Mouse (Mus musculus): ENCODE measurements around the gene Olfr765. TPM values are rescaled to one million over a fixed set of nuclear protein-coding genes. Genes with fewer than 3 reads are reported as not detected.

Gene Olfr765
- total RNA-seq, 2 experiments from 2014 or later = not detected

DNA sequence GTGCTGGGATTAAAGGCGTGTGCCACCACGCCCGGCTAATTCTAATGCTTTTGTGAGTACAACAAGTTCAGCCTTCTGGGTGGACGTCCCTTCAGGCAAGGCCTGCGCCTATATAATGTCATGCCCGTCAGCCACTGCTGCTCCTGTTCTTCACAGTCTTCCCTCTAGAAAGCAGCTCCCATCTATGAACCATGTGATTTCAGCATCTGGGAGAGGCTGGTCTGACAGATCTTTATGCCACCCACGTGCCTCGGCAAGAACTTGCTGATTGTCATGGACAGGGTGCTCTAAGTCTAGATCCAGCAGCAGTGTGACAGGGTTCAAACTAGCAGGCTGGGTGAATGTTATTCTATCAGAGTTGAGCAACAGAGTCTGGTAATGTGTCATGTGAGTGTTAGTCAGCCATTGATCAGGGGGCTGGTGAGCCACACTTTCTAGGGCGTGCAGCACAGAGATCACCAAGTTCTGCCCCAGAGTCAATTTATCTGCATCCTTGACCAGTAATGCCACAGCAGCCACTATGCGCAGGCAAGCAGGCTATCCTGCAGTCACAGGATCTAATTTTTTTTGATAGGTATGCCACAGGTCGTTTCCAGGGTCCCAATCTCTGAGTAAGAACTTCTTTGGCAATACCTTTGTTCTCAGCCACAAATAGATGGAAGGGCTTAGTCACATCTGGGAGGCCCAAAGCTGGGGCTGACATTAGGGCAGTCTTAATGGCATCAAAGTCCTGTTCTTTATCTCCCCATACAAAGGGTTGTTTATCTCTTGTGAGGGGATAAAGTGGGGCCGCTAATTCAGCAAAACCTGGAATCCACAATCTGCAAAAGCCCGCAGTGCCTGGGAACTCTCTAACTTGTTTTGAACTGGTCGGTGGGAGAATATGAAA lies 45.5 kb downstream of the Olfr765 start:
- intact Hi-C loops (cut with DNase I) = no loop called here
- no peak for DNase-seq (ENCODE audit: extremely low spot score in 1 of 2, low spot score in 2 of 2)
- Histone ChIP-seq H3K4me3 (no peak overlapping the region), H3K27ac (no peak overlapping the region)
- no peak for TF ChIP-seq CTCF (IDR thresholded peaks at IDR 0.05)

- no peak for DNase-seq (ENCODE audit: extremely low spot score in 1 of 2, low spot score in 2 of 2)
- no peak for TF ChIP-seq CTCF (IDR thresholded peaks at IDR 0.05)
- intact Hi-C loops (cut with DNase I) = no loop called here
- Histone ChIP-seq H3K4me3 (no peak overlapping the region), H3K27ac (no peak overlapping the region)
Measured at GRCm38 (mm10) chr10:128996523-128997040, 53.2 kb downstream of the Olfr765 start.

GRCm38 (mm10) chr10:128995796-128996195 lies 54.0 kb downstream of the Olfr765 start:
- Histone ChIP-seq H3K27ac (no peak overlapping the region), H3K4me3 (no peak overlapping the region)
- no peak for DNase-seq (ENCODE audit: extremely low spot score in 1 of 2, low spot score in 2 of 2)
- intact Hi-C loops (cut with DNase I) = no loop called here
- no peak for TF ChIP-seq CTCF (IDR thresholded peaks at IDR 0.05)

Other genes starting within 250 kb of the Olfr765 start
- 10 to 100 TPM; 62.3 TPM for gene Dnajc14, start 245.9 kb downstream of the Olfr765 start, total RNA-seq (2021)
- 10 to 100 TPM in 1 of 2 experiments, 1 to 10 TPM in 1; 7.9 to 10.3 TPM for gene Tmem198b, start 245.6 kb downstream of the Olfr765 start, total RNA-seq (2021)
- gene Sarnp, start 232.7 kb downstream of the Olfr765 start, total RNA-seq (2021) = 10 to 100 TPM; 33.0 to 33.6 TPM
- 1 to 10 TPM; 7.9 to 9.0 TPM for gene Ormdl2, start 228.4 kb downstream of the Olfr765 start, total RNA-seq (2021)
- gene Gdf11, start 158.3 kb downstream of the Olfr765 start, total RNA-seq (2021) = 10 to 100 TPM; 13.1 to 15.3 TPM
- gene Cd63, start 149.0 kb downstream of the Olfr765 start, total RNA-seq (2021) = 10 to 100 TPM; 63.7 to 73.3 TPM
- 1 to 10 TPM; 6.5 to 7.4 TPM for gene Rdh5, start 127.1 kb downstream of the Olfr765 start, total RNA-seq (2021)
- gene Bloc1s1, start 126.0 kb downstream of the Olfr765 start, total RNA-seq (2021) = 10 to 100 TPM; 78.8 to 80.8 TPM
- gene Itga7, start 116.2 kb downstream of the Olfr765 start, total RNA-seq (2021) = 10 to 100 TPM; 13.2 to 16.3 TPM
- not detected for gene Mettl7b, start 89.0 kb downstream of the Olfr765 start, total RNA-seq (2021)
- not detected for gene Olfr9, start 60.6 kb downstream of the Olfr765 start, total RNA-seq (2021)
- not detected for gene Olfr763, start 39.2 kb downstream of the Olfr765 start, total RNA-seq (2021)
- gene Olfr764-ps1, start 10.1 kb downstream of the Olfr765 start, total RNA-seq (2021) = not detected
- gene Olfr766-ps1, start 19.0 kb upstream of the Olfr765 start, total RNA-seq (2021) = not detected
- gene Olfr767, start 32.9 kb upstream of the Olfr765 start, total RNA-seq (2021) = not detected
- not detected for gene Olfr768, start 49.4 kb upstream of the Olfr765 start, total RNA-seq (2021)
- gene Olfr769, start 67.9 kb upstream of the Olfr765 start, total RNA-seq (2021) = not detected
- not detected for gene Olfr770, start 89.0 kb upstream of the Olfr765 start, total RNA-seq (2021)
- gene Olfr771, start 114.8 kb upstream of the Olfr765 start, total RNA-seq (2021) = not detected
- not detected for gene Olfr772, start 127.9 kb upstream of the Olfr765 start, total RNA-seq (2021)
- gene Olfr773, start 137.4 kb upstream of the Olfr765 start, total RNA-seq (2021) = not detected
- gene Olfr774, start 186.2 kb upstream of the Olfr765 start, total RNA-seq (2021) = not detected
- gene Olfr775, start 198.4 kb upstream of the Olfr765 start, total RNA-seq (2021) = under 1 TPM; 0.09 to 0.16 TPM
- not detected for gene Olfr776, start 209.1 kb upstream of the Olfr765 start, total RNA-seq (2021)
- not detected for gene Olfr777, start 221.5 kb upstream of the Olfr765 start, total RNA-seq (2021)